Mouse (Mus musculus): ENCODE data around the gene Mt1.

- TF ChIP-seq CTCF (IDR thresholded peaks at IDR 0.05) = no peak
- TF ChIP-seq EP300 (IDR thresholded peaks at IDR 0.05) = no peak
Measured at GRCm38 (mm10) chr8:94148236-94148635, 30.6 kb upstream of the Mt1 start.

All from lung, postnatal 0 days (tissue).